Mouse (Mus musculus) intestine, embryonic 16.5 days (tissue): ENCODE data around the gene Acvr1b. TPM values are rescaled to one million over a fixed set of nuclear protein-coding genes. Genes with fewer than 3 reads are reported as not detected.

Source experiments
- ATAC-seq: fragments of 200-750 bp; cut with Nextera tagmentation; 2 replicates; pipeline ENCODE4 v1.8.0; 2017; ENCODE audit warnings: moderate TSS enrichment, moderate library complexity
- H3K27ac ChIP-seq: fragments of 300-500 bp; sonication (generic); 2 replicates; pipeline ENCODE4 v1.5.1; 2014; ENCODE audit warnings: mild to moderate bottlenecking, low read length
- H3K27me3 ChIP-seq: fragments of 300-500 bp; sonication (generic); replicated peaks from 2 replicates; pipeline ENCODE4 v1.6.1; 2014; ENCODE audit warnings: low read length, control low read depth, mixed read lengths; ENCODE audit not compliant: control insufficient read depth, insufficient read depth
- H3K36me3 ChIP-seq: fragments of 300-500 bp; sonication (generic); 2 replicates; pipeline ENCODE4 v1.6.1; 2014; ENCODE audit warnings: low read length, control low read depth; ENCODE audit not compliant: control insufficient read depth, insufficient read depth
- H3K4me1 ChIP-seq: fragments of 300-500 bp; sonication (generic); 2 replicates; pipeline ENCODE4 v1.6.1; 2014; ENCODE audit warnings: low read length, control low read depth, mixed read lengths; ENCODE audit not compliant: control insufficient read depth, insufficient read depth
- H3K4me2 ChIP-seq: fragments of 300-500 bp; sonication (generic); 2 replicates; pipeline ENCODE4 v1.6.1; 2014; ENCODE audit warnings: low read depth, low read length, control low read depth
- H3K4me3 ChIP-seq: fragments of 300-500 bp; sonication (generic); 2 replicates; pipeline ENCODE4 v1.5.1; 2014; ENCODE audit warnings: mild to moderate bottlenecking, low read length
- H3K9ac ChIP-seq: fragments of 300-500 bp; sonication (generic); 2 replicates; pipeline ENCODE4 v1.6.1; 2014; ENCODE audit warnings: low read depth, low read length
- H3K9me3 ChIP-seq: fragments of 300-500 bp; sonication (generic); 2 replicates; pipeline ENCODE4 v1.6.1; 2016; ENCODE audit warnings: low read length, control low read depth; ENCODE audit not compliant: control insufficient read depth
- WGBS: fragments of 180-500 bp; shearing (Covaris S2); extraction: QIAGEN DNeasy Blood & Tissue Kit; methylation state at CpG from one replicate; pipeline ENCODE4 v1.1.7; 2014; 5-methylcytosine and 5-hydroxymethylcytosine counted together
- polyA plus RNA-seq: library from polyadenylated mRNA; unstranded; fragments of >200 nt; fragmentation: Nextera tagmentation; extraction: Ambion mirVana; gene quantifications from 2 replicates; pipeline ENCODE4 v1.2.1, GENCODE M21; 2015

Gene Acvr1b
- polyA plus RNA-seq, 1 experiment from 2014 or later = 10.4 TPM

DNA sequence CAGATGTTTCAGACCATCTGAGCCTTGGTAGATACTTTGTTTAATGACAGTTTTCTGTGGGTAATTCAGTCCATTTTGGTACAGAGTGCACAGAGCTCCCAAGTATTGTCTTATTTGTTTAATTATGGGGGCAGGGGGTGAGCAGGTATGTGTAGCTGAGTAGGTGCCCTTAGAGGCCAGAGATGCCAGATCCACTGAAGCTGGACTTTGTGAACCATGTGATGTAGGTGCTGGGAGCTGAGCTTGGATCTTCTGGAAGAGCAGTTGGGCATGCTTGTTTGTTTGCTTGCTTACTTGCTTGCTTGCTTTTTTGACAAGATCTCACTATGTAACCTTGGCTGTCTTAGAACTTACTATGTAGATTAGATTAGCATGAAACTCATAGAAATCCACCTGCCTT is 23.1 kb downstream of the Acvr1b start:
- Histone ChIP-seq H3K4me2 (no peak overlapping the region), H3K36me3 (peaks cover 45% of the 10 kb centered on the region), H3K4me1 (peaks cover 36% of the 10 kb centered on the region)

DNA sequence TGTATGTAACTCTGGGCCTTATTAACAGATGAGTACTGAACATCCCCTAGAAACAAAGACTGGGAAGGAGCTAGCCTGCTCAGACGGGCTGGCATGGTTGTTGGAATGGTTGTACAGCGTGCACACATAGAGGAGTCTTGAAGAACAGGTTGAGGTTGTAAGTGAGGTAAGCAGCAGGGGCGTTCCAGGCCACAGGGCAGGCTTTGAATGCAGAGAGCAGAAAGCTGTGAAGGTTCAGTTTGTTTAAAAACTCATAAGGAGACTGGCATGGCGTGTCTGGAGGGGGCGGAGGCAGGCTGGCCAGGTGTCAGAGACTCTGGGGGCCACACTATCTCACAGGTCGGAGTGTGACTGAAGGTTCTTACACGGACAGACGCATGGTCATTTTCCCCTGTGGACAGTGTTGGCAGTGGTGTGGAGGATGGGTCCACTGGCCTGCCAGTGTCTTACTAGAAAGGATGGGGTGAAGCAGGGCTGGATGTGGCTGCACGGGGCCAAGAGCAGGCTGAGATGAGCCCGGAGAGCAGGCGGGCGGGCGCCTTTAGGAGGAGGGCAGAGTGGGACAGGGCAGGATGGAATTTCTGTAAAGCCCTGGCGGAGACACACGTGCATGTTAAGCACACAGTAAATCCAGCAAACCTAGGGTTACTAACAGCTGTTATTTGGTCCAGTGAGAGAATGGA is 23.8 kb downstream of the Acvr1b start:
- H3K9ac ChIP-seq = no peak overlapping the region
- H3K4me3 ChIP-seq = no peak overlapping the region

More for the DNA sequence above, 23.1 kb downstream of the Acvr1b start:
- H3K27ac ChIP-seq = no peak overlapping the region
- no peak for ATAC-seq
- H3K4me3 ChIP-seq = no peak overlapping the region
- H3K27me3 ChIP-seq = no peaks in the 10 kb centered on the region
- H3K9ac ChIP-seq = no peak overlapping the region
- no peaks in the 10 kb centered on the region for H3K9me3 ChIP-seq

DNA sequence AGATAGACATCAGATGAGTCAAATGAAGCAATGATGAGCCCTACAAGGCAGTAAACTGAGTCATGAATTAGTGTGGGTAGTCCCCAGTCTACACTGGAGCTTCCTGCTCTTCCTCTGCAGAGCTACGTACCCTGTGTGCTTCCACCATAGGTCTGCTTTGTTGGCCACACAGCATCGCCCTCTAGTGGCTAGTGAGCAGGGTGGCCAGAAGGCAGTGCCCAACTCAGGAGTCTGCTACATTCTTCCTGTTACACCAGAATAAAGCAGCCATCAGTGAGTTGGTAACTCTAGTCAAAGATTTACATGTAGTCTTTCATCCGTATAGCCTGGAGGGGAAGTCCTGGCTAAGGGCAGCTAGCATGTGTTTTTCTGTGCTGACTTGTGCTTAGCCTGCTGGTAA is 24.4 kb downstream of the Acvr1b start:
- ATAC-seq = peak; percentile 48
- H3K36me3 ChIP-seq = peaks cover 48% of the 10 kb centered on the region
- peaks cover 24% of the 10 kb centered on the region for H3K4me1 ChIP-seq

More for the DNA sequence above, 23.8 kb downstream of the Acvr1b start:
- no peaks in the 10 kb centered on the region for H3K27me3 ChIP-seq
- WGBS = 83% methylated on average over 15 of the region's 15 CpGs
- H3K4me1 ChIP-seq = peaks cover 29% of the 10 kb centered on the region
- peaks cover 48% of the 10 kb centered on the region for H3K36me3 ChIP-seq
- 0 out of 2 replicates have a peak, but pooled peaks have one; percentile 7 for ATAC-seq
- H3K4me2 ChIP-seq = no peak overlapping the region
- H3K9me3 ChIP-seq = no peaks in the 10 kb centered on the region
- no peak overlapping the region for H3K27ac ChIP-seq

DNA sequence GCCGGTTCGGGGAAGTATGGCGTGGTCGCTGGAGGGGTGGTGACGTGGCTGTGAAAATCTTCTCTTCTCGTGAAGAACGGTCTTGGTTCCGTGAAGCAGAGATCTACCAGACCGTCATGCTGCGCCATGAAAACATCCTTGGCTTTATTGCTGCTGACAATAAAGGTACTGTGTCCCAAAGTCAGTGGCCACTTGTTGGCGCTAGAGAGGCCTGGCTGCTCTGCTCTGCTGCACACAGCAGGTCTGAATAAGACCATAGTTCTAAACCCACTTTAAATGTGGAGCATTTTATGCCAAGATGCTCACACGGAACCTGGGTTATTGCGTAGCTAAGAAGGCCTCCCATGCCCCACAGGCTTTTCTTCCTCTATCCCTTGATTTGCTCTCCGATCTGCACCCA is 25.0 kb downstream of the Acvr1b start:
- WGBS = 88% methylated on average over 14 of the region's 14 CpGs
- peaks cover 48% of the 10 kb centered on the region for H3K36me3 ChIP-seq
- ATAC-seq = no peak

More for the DNA sequence above, 24.4 kb downstream of the Acvr1b start:
- Histone ChIP-seq H3K9me3 (no peaks in the 10 kb centered on the region), H3K4me2 (no peak overlapping the region), H3K27me3 (no peaks in the 10 kb centered on the region), H3K4me3 (no peak overlapping the region), H3K9ac (no peak overlapping the region), H3K27ac (no peak overlapping the region)
- 28% methylated on average over 3 of the region's 3 CpGs for WGBS

DNA sequence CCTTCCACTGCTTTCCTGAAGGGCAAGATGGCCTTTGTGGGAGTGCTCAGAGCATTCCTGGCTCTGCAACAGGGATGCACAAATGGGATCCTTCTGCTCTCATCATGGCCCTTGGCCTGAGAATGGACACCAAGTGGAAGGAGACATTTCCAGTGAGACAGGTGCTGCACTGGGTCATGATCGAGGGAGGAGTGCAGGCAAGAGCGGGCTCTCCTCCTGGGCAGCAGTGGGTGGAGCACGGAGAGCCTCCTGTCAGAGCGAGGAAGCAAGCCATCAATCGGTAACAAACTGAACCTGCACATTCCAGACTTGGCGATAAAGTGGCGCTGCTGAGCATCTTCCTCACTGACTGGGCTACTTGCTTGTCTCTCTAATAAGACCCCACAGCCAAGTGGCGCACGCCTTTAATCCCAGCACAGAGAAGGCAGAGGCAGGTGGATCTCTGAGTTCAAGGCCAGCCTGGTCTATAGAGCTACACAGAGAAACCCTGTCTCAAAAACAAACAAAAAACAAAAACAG is 27.0 kb downstream of the Acvr1b start:
- H3K9me3 ChIP-seq = no peaks in the 10 kb centered on the region
- H3K4me1 ChIP-seq = peaks cover 1% of the 10 kb centered on the region; the same call in 1 of the 2 replicates
- WGBS = 97% methylated on average over 9 of the region's 9 CpGs
- no peak overlapping the region for H3K9ac ChIP-seq
- peaks cover 40% of the 10 kb centered on the region for H3K36me3 ChIP-seq
- no peak overlapping the region for H3K4me3 ChIP-seq
- H3K4me2 ChIP-seq = no peak overlapping the region
- ATAC-seq = no peak
- no peaks in the 10 kb centered on the region for H3K27me3 ChIP-seq
- H3K27ac ChIP-seq = no peak overlapping the region

More for the DNA sequence above, 25.0 kb downstream of the Acvr1b start:
- no peak overlapping the region for H3K27ac ChIP-seq
- peaks cover 17% of the 10 kb centered on the region for H3K4me1 ChIP-seq
- no peak overlapping the region for H3K4me3 ChIP-seq
- no peak overlapping the region for H3K9ac ChIP-seq
- H3K4me2 ChIP-seq = no peak overlapping the region
- no peaks in the 10 kb centered on the region for H3K9me3 ChIP-seq
- no peaks in the 10 kb centered on the region for H3K27me3 ChIP-seq

DNA sequence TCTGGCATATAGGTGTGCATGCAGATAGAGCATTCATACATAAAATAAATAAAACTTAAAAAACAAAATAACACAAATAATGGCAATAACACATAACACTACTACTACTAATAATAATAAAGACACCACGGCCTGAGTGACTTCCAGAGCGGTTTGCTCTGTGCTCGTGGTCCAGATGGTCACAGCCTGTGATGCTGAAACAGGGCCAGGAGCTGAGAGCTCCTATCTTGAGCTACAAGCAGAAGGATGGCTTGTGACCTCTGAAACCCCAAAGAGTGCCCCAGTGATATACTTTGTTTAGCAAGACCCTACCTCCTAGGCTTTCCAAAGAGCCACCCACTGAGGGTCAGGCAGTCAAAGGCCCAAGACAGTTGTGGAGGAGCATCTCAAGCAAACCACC is 27.5 kb downstream of the Acvr1b start:
- ATAC-seq = no peak
- Histone ChIP-seq H3K4me3 (no peak overlapping the region), H3K4me2 (no peak overlapping the region), H3K27ac (no peak overlapping the region), H3K4me1 (no peaks in the 10 kb centered on the region), H3K9me3 (no peaks in the 10 kb centered on the region), H3K9ac (no peak overlapping the region), H3K27me3 (no peaks in the 10 kb centered on the region), H3K36me3 (peaks cover 35% of the 10 kb centered on the region)
- WGBS = 86% methylated on average over 3 of the region's 3 CpGs

DNA sequence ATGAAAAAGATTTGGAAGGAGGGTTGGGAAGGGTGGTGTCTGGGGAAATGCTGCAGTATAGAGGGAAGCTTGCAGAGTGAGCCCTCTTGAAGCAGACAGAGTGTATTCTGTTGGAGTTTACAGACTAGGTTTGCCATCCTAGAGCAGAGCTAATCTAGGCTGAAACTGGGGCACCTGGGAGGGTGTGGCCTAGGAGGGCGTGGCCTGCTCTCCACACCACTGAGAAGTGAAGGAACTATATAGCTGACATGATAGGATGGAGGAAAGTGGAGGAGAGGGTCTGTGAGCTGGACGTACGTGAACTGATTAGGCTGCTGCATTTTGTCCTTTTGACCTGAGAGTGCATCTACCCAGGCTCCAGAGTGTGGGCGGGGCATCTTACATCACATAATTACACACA is 29.8 kb downstream of the Acvr1b start:
- Histone ChIP-seq H3K4me1 (no peaks in the 10 kb centered on the region), H3K9me3 (no peaks in the 10 kb centered on the region), H3K9ac (no peak overlapping the region), H3K36me3 (peaks cover 31% of the 10 kb centered on the region), H3K27me3 (no peaks in the 10 kb centered on the region), H3K27ac (no peak overlapping the region), H3K4me3 (no peak overlapping the region), H3K4me2 (no peak overlapping the region)
- peak; percentile 60 for ATAC-seq
- 70% methylated on average over 4 of the region's 4 CpGs for WGBS

DNA sequence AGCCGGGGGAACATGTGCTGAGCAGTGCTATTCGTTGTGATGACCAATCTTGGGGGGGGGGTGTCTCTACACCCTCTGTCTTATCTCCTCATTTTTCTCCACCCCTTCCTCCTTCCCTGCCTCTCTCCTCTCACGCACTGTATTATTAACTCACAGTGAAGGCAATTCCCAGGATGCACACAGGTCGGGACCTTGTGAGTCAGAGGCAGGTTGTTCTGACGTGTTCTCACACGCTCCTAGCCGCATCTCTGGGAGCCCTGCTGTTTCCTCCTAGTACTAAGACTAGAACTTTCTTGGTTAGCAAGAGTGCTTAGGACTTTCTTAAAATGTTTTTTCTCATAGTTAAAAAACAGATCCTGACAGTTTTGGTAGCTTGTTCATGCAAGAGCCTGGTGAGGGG is 30.9 kb downstream of the Acvr1b start:
- Histone ChIP-seq H3K36me3 (peaks cover 28% of the 10 kb centered on the region), H3K4me2 (no peak overlapping the region), H3K27ac (no peak overlapping the region), H3K9me3 (no peaks in the 10 kb centered on the region), H3K4me3 (no peak overlapping the region), H3K27me3 (no peaks in the 10 kb centered on the region), H3K9ac (no peak overlapping the region), H3K4me1 (no peaks in the 10 kb centered on the region)
- WGBS = 83% methylated on average over 7 of the region's 7 CpGs
- ATAC-seq = no peak

DNA sequence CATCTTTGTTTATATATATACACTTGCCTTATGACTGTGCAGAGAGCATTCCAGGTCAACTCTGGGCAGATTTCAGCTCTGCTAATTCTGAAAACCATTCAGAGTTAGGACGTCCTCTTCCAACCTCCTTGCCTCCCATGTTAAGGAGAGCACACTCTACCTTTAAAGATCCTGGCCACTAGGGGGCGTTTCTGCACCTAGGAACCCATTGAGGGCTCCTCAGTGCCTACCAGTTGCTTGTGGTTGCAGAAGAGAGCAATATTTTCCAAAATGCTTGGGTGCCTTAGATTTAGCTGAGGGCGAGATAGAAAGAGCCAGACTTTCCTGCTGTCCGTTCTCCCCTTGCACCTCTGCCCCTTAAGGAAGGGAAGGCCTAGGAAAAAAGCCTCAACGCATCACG is 36.4 kb downstream of the Acvr1b start:
- no peak overlapping the region for H3K9ac ChIP-seq
- H3K4me2 ChIP-seq = no peak overlapping the region
- no peaks in the 10 kb centered on the region for H3K4me1 ChIP-seq
- 66% methylated on average over 6 of the region's 6 CpGs for WGBS
- H3K4me3 ChIP-seq = no peak overlapping the region
- H3K9me3 ChIP-seq = no peaks in the 10 kb centered on the region
- H3K27me3 ChIP-seq = no peaks in the 10 kb centered on the region
- H3K27ac ChIP-seq = no peak overlapping the region
- peak; percentile 53; the same call in 1 of the 2 replicates for ATAC-seq
- peaks cover 14% of the 10 kb centered on the region; the same call in 1 of the 2 replicates for H3K36me3 ChIP-seq
